Mouse (Mus musculus) kidney, adult 2 months (tissue): ENCODE results near the gene Gm10309.

Experiments
- CTCF ChIP-seq: fragments of 200-500 bp; conservative IDR thresholded peaks from 2 replicates; pipeline ENCODE4 v1.5.1; 2011; ENCODE audit warnings: low read depth, mild to moderate bottlenecking, control low read depth, low read length, moderate library complexity, mixed read lengths; ENCODE audit not compliant: insufficient read depth, insufficient read length
- POLR2A ChIP-seq: fragments of 200-500 bp; IDR thresholded peaks from one replicate; pipeline ENCODE4 v1.6.1; 2011; ENCODE audit warnings: low read depth, low read length, control low read depth

DNA sequence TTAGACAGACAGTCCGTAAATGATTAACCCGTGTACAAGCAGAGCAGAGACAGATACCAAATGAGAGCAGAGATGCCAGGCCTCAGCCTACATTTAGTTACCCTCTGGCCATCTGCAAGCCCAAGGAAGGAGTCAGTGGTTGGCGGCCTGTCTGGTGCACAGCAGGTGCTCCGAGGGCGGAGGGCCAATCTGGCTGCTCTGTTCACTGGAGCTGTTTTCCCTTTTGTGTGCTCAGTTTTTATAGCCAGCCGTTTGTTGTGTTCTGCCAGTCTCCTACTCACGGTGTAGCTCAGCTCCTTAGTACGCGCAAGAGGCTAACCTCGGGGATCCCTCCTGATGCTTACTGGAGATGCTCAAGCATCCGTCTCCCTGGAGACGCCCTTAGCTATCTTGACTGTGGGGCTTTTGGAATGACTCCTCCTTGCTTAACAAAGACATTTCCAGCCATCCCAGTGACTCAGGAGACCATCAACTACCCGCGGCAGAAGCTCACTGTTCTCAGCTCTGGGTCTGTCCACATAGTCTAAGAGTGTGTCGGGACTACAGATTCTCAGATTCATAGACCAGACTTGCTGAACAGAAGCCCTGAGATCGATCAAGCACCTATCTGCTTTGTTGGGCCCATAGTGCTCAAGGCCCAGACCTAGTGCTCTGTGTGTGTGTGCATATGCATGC, 40.2 kb downstream of the Gm10309 start:
- no peak for TF ChIP-seq POLR2A
- no peak for TF ChIP-seq CTCF
